Mouse (Mus musculus): ENCODE measurements around the gene Ccdc9. TPM values are rescaled to one million over a fixed set of nuclear protein-coding genes. Genes with fewer than 3 reads are reported as not detected.

Ccdc9 gene
- total and polyA plus RNA-seq, 2 experiments from 2014 or later = 13.6 to 31.5 TPM

- ATAC-seq (ENCODE audit: low FRiP score) (no peak), DNase-seq (ENCODE audit: low spot score) (no peak)
- Histone ChIP-seq H3K27ac (ENCODE audit: low read depth, low read length) (no peak overlapping the region), H3K4me1 (ENCODE audit: insufficient read depth, low read length) (0 out of 2 replicates have a peak, but pooled peaks cover 6% of the 10 kb centered on the region), H3K36me3 (ENCODE audit: insufficient read depth, low read length) (peaks cover 32% of the 10 kb centered on the region), H3K9ac (replicated peaks; ENCODE audit: low read length, poor library complexity, severe bottlenecking) (no peak overlapping the region), H3K9me3 (ENCODE audit: low read length) (no peaks in the 10 kb centered on the region), H3K4me2 (ENCODE audit: low read depth, low read length, poor library complexity, severe bottlenecking) (no peak overlapping the region), H3K27me3 (ENCODE audit: insufficient read depth, low read length) (no peaks in the 10 kb centered on the region), H3K4me3 (ENCODE audit: low read depth, low read length) (no peak overlapping the region)
- WGBS = 95% methylated on average over 11 of the region's 13 CpGs
- TF ChIP-seq CTCF (IDR thresholded peaks at IDR 0.05) = no peak
These were observed 4.3 kb downstream of the Ccdc9 start for GRCm38 (mm10) chr7:16282334-16282733.

- DNase-seq (ENCODE audit: low spot score) = no peak
- WGBS = 91% methylated on average over 11 of the region's 11 CpGs
- no peak overlapping the region for H3K4me2 ChIP-seq (ENCODE audit: low read depth, low read length, poor library complexity, severe bottlenecking)
- H3K27ac ChIP-seq (ENCODE audit: low read depth, low read length) = no peak overlapping the region
- H3K9ac ChIP-seq (replicated peaks; ENCODE audit: low read length, poor library complexity, severe bottlenecking) = no peak overlapping the region
- peaks cover 42% of the 10 kb centered on the region for H3K36me3 ChIP-seq (ENCODE audit: insufficient read depth, low read length)
- no peak overlapping the region for H3K4me3 ChIP-seq (ENCODE audit: low read depth, low read length)
- no peaks in the 10 kb centered on the region for H3K9me3 ChIP-seq (ENCODE audit: low read length)
- H3K4me1 ChIP-seq (ENCODE audit: insufficient read depth, low read length) = 0 out of 2 replicates have a peak, but pooled peaks cover 5% of the 10 kb centered on the region
- no peak for ATAC-seq (ENCODE audit: low FRiP score)
- H3K27me3 ChIP-seq (ENCODE audit: insufficient read depth, low read length) = no peaks in the 10 kb centered on the region
- no peak for TF ChIP-seq CTCF (IDR thresholded peaks at IDR 0.05)
These were observed 5.9 kb downstream of the Ccdc9 start for GRCm38 (mm10) chr7:16280721-16281120.

- no peak for ATAC-seq (ENCODE audit: low FRiP score)
- 86% methylated on average over 9 of the region's 10 CpGs for WGBS
These were observed 11.4 kb downstream of the Ccdc9 start for GRCm38 (mm10) chr7:16274922-16275890.

GRCm38 (mm10) chr7:16273766-16274140 lies 12.8 kb downstream of the Ccdc9 start:
- Histone ChIP-seq H3K4me2 (ENCODE audit: low read depth, low read length, poor library complexity, severe bottlenecking) (peak overlapping the region; percentile 82), H3K9me3 (ENCODE audit: low read length) (no peaks in the 10 kb centered on the region), H3K9ac (replicated peaks; ENCODE audit: low read length, poor library complexity, severe bottlenecking) (peak overlapping the region; percentile 96), H3K4me1 (ENCODE audit: insufficient read depth, low read length) (peaks cover 5% of the 10 kb centered on the region; the same call in 1 of the 2 replicates), H3K4me3 (ENCODE audit: low read depth, low read length) (peak overlapping the region; percentile 73), H3K36me3 (ENCODE audit: insufficient read depth, low read length) (peaks cover 20% of the 10 kb centered on the region), H3K27ac (ENCODE audit: low read depth, low read length) (peak overlapping the region; percentile 96), H3K27me3 (ENCODE audit: insufficient read depth, low read length) (no peaks in the 10 kb centered on the region)
- no peak for TF ChIP-seq CTCF (IDR thresholded peaks at IDR 0.05)
- ATAC-seq (ENCODE audit: low FRiP score) = peak; percentile 72
- DNase-seq (ENCODE audit: low spot score) = peak; percentile 77
- WGBS = 1% methylated on average over 18 of the region's 18 CpGs

More at GRCm38 (mm10) chr7:16274922-16275890, 11.4 kb downstream of the Ccdc9 start:
- no peak overlapping the region for H3K9ac ChIP-seq (replicated peaks; ENCODE audit: low read length, poor library complexity, severe bottlenecking)
- H3K4me1 ChIP-seq (ENCODE audit: insufficient read depth, low read length) = peaks cover 5% of the 10 kb centered on the region; the same call in 1 of the 2 replicates
- H3K4me3 ChIP-seq (ENCODE audit: low read depth, low read length) = no peak overlapping the region
- H3K9me3 ChIP-seq (ENCODE audit: low read length) = no peaks in the 10 kb centered on the region
- TF ChIP-seq CTCF (IDR thresholded peaks at IDR 0.05) = no peak
- no peak overlapping the region for H3K27ac ChIP-seq (ENCODE audit: low read depth, low read length)
- DNase-seq (ENCODE audit: low spot score) = no peak
- no peak overlapping the region for H3K4me2 ChIP-seq (ENCODE audit: low read depth, low read length, poor library complexity, severe bottlenecking)
- H3K36me3 ChIP-seq (ENCODE audit: insufficient read depth, low read length) = peaks cover 20% of the 10 kb centered on the region
- no peaks in the 10 kb centered on the region for H3K27me3 ChIP-seq (ENCODE audit: insufficient read depth, low read length)

- ATAC-seq (ENCODE audit: low FRiP score) = peak; percentile 85
- WGBS = 1% methylated on average over 49 of the region's 49 CpGs
- peak within 1 kb of the TSS; percentile 73 for H3K4me3 ChIP-seq (ENCODE audit: low read depth, low read length)
- TF ChIP-seq CTCF (IDR thresholded peaks at IDR 0.05) = no peak
- DNase-seq (ENCODE audit: low spot score) = peak; percentile 97
- H3K9ac ChIP-seq (replicated peaks; ENCODE audit: low read length, poor library complexity, severe bottlenecking) = peak within 1 kb of the TSS; percentile 96
- no peaks in the 10 kb centered on the region for H3K27me3 ChIP-seq (ENCODE audit: insufficient read depth, low read length)
- H3K36me3 ChIP-seq (ENCODE audit: insufficient read depth, low read length) = peaks cover 19% of the 10 kb centered on the region
- H3K9me3 ChIP-seq (ENCODE audit: low read length) = no peaks in the 10 kb centered on the region
- peaks cover 5% of the 10 kb centered on the region; the same call in 1 of the 2 replicates for H3K4me1 ChIP-seq (ENCODE audit: insufficient read depth, low read length)
- peak within 1 kb of the TSS; percentile 96 for H3K27ac ChIP-seq (ENCODE audit: low read depth, low read length)
- H3K4me2 ChIP-seq (ENCODE audit: low read depth, low read length, poor library complexity, severe bottlenecking) = peak within 1 kb of the TSS; percentile 82
These were observed 13.4 kb downstream of the Ccdc9 start, which contains the start of gene Inafm1 for GRCm38 (mm10) chr7:16273081-16273765. TSS of gene Inafm1 (minus strand) at chr7:16273617.

Data from midbrain, postnatal 0 days (tissue).